Mouse (Mus musculus): Measurements from ENCODE around the gene Inpp5e. TPM values are rescaled to one million over a fixed set of nuclear protein-coding genes. Genes with fewer than 3 reads are reported as not detected.

Gene Inpp5e
- polyA plus RNA-seq, 1 experiment from 2014 or later, result 31.3 TPM

DNA sequence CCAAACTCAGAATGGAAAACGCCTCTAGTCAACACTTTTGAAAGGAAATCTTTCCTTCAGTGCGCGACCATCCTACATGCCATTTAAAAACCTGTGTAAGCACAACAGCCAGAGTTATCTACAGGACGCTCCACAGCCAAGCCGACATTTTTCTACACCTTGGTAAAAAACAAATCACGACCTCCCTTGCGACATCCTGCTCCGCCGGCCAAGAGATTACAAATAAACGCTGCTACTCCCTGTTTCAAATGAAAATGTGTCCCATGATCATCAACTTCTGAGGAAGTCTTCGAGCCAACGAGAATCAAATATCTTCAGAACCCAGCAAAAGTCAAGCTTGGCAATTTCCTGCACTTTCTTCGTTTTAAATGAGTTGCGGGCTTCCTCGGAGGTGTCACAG is 35.4 kb upstream of the Inpp5e start:
- peak overlapping the region; percentile 88 for H3K4me3 ChIP-seq (ENCODE audit: low read depth, low read length)
- H3K9ac ChIP-seq (ENCODE audit: low read length), result peak overlapping the region; percentile 81
- H3K27ac ChIP-seq (ENCODE audit: low read depth, low read length), result no peak overlapping the region; the same call in 1 of the 2 replicates
- H3K4me1 ChIP-seq (replicated peaks; ENCODE audit: control insufficient read depth, insufficient read depth, low read length), result peaks cover 13% of the 10 kb centered on the region; the same call in 1 of the 2 replicates
- WGBS, result 5% methylated on average over 15 of the region's 15 CpGs
- H3K9me3 ChIP-seq (ENCODE audit: control insufficient read depth, low read length), result no peaks in the 10 kb centered on the region
- ATAC-seq (replicated peaks; ENCODE audit: low FRiP score), result no peak
- H3K27me3 ChIP-seq (ENCODE audit: control insufficient read depth, insufficient read depth, low read length), result no peaks in the 10 kb centered on the region
- H3K4me2 ChIP-seq (ENCODE audit: low read depth, low read length, severe bottlenecking), result peak overlapping the region; percentile 84
- no peak for DNase-seq (ENCODE audit: low spot score)
- peaks cover 4% of the 10 kb centered on the region; the same call in 1 of the 2 replicates for H3K36me3 ChIP-seq (ENCODE audit: control insufficient read depth, insufficient read depth, low read length)

DNA sequence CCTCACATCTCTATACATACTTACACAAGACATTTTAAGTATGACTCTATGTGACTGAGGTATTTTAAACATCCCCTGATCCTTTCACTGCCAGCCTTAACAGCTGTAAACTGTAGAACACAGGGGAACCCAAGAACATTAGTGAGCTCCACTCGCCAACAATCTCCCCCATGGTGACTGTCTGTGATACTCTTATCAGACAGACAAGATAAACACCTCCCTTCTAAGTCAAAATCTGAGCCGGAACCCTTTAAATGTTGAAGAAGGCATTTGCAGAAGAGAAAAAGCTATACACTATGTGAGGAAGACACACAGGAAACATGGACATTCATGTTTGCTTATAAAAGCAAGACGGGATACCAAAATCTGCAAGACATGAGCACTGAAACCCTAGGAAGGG is 34.9 kb upstream of the Inpp5e start:
- ATAC-seq (replicated peaks; ENCODE audit: low FRiP score), result no peak
- WGBS, result 68% methylated on average over 3 of the region's 3 CpGs
- H3K36me3 ChIP-seq (ENCODE audit: control insufficient read depth, insufficient read depth, low read length), result peaks cover 4% of the 10 kb centered on the region; the same call in 1 of the 2 replicates

DNA sequence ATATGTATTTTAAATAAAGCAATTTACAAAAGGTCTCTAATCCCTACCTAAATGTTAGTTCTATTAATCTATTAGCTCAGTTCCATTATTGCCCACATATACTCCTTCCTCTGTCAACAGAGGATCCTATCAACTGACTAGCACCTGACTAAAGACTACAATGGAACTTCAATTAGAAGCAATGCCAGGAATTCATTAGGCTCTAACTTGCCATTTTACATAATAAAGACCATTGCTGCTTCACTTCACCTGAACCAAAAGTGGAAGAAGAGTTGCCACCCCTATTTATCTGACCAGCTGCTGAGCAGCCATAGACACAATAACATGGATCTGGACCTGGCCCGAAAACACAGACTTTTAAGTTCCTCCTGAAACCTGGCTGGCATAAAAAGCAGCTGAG is 33.8 kb upstream of the Inpp5e start:
- H3K4me3 ChIP-seq (ENCODE audit: low read depth, low read length), result no peak overlapping the region
- H3K27me3 ChIP-seq (ENCODE audit: control insufficient read depth, insufficient read depth, low read length), result no peaks in the 10 kb centered on the region
- H3K27ac ChIP-seq (ENCODE audit: low read depth, low read length), result no peak overlapping the region
- 59% methylated on average over 1 of the region's 1 CpGs for WGBS
- ATAC-seq (replicated peaks; ENCODE audit: low FRiP score), result no peak
- H3K36me3 ChIP-seq (ENCODE audit: control insufficient read depth, insufficient read depth, low read length), result peaks cover 4% of the 10 kb centered on the region; the same call in 1 of the 2 replicates
- no peak overlapping the region for H3K4me2 ChIP-seq (ENCODE audit: low read depth, low read length, severe bottlenecking)
- H3K9ac ChIP-seq (ENCODE audit: low read length), result no peak overlapping the region
- peaks cover 13% of the 10 kb centered on the region; the same call in 1 of the 2 replicates for H3K4me1 ChIP-seq (replicated peaks; ENCODE audit: control insufficient read depth, insufficient read depth, low read length)
- no peak for DNase-seq (ENCODE audit: low spot score)
- H3K9me3 ChIP-seq (ENCODE audit: control insufficient read depth, low read length), result no peaks in the 10 kb centered on the region

More for the DNA sequence above, 34.9 kb upstream of the Inpp5e start:
- Histone ChIP-seq H3K9ac (ENCODE audit: low read length) (peak overlapping the region; percentile 81), H3K27me3 (ENCODE audit: control insufficient read depth, insufficient read depth, low read length) (no peaks in the 10 kb centered on the region), H3K4me3 (ENCODE audit: low read depth, low read length) (peak overlapping the region; percentile 88), H3K27ac (ENCODE audit: low read depth, low read length) (no peak overlapping the region), H3K9me3 (ENCODE audit: control insufficient read depth, low read length) (no peaks in the 10 kb centered on the region), H3K4me2 (ENCODE audit: low read depth, low read length, severe bottlenecking) (peak overlapping the region; percentile 84), H3K4me1 (replicated peaks; ENCODE audit: control insufficient read depth, insufficient read depth, low read length) (peaks cover 13% of the 10 kb centered on the region; the same call in 1 of the 2 replicates)
- DNase-seq (ENCODE audit: low spot score), result no peak

DNA sequence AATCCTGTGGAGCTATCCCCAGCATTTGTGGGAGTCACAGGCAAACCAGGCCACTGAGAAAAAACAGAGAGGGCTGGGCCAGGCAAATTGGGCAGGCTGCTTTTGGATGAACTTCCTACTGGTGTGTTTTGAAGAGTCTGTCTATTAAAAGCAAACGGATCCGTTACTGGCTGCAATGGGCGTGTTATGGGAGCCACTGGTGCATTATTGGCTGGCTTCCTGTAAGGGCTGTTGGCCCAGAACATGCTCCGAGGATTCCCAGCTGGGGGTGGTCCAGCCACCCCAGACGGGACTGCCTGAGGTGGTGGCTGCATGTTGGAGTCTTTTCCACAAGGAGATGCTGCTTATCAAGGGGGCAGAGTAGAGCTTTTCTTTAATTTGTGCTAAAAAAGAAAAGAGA is 32.7 kb upstream of the Inpp5e start:
- Histone ChIP-seq H3K36me3 (ENCODE audit: control insufficient read depth, insufficient read depth, low read length) (peaks cover 4% of the 10 kb centered on the region; the same call in 1 of the 2 replicates), H3K4me2 (ENCODE audit: low read depth, low read length, severe bottlenecking) (no peak overlapping the region), H3K9me3 (ENCODE audit: control insufficient read depth, low read length) (no peaks in the 10 kb centered on the region), H3K9ac (ENCODE audit: low read length) (no peak overlapping the region), H3K4me1 (replicated peaks; ENCODE audit: control insufficient read depth, insufficient read depth, low read length) (peaks cover 9% of the 10 kb centered on the region; the same call in 1 of the 2 replicates), H3K27ac (ENCODE audit: low read depth, low read length) (no peak overlapping the region), H3K4me3 (ENCODE audit: low read depth, low read length) (no peak overlapping the region), H3K27me3 (ENCODE audit: control insufficient read depth, insufficient read depth, low read length) (no peaks in the 10 kb centered on the region)
- no peak for ATAC-seq (replicated peaks; ENCODE audit: low FRiP score)
- DNase-seq (ENCODE audit: low spot score), result no peak
- WGBS, result 79% methylated on average over 5 of the region's 5 CpGs

DNA sequence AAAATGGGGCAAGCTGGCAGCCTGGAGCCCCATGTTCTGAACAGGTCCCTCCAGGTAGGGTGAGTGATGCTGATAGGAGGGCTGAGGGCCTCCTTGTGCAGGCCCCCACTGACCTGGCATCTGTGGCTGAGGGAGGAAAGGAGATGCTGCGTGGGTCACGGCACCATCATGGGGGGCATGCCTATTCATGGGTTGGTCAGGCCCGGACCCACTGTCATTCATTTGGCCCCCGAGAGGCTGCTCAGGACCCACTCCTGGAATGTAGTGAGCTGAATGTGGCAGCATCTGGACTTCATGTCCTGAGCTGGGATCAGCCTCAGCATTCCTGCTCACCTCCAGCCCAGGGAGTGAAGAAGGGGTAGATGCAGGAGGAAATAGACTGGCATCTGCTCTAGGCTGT is 32.3 kb upstream of the Inpp5e start:
- 96% methylated on average over 4 of the region's 4 CpGs for WGBS
- H3K36me3 ChIP-seq (ENCODE audit: control insufficient read depth, insufficient read depth, low read length), result peaks cover 4% of the 10 kb centered on the region; the same call in 1 of the 2 replicates

DNA sequence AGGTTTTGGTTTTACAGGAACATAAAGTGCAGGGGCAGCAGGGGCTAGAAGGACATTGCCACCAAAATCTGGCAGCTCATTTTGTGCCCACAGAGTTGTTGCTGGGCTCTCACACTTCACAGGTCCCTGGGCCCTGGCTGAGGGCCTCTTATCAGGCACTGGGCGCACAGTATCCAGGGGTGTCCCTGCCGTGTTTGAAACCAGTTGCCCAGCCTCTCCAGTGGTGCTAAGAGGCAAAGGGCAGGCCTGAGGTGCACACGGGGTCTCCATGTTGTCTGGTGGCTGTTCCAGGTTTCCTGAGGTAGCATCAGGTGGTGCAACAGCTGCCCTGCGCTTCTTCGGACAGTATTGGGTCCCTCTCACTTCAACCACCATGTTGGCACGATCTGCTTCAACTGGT is 30.7 kb upstream of the Inpp5e start:
- Histone ChIP-seq H3K4me3 (ENCODE audit: low read depth, low read length) (no peak overlapping the region), H3K9ac (ENCODE audit: low read length) (no peak overlapping the region), H3K4me1 (replicated peaks; ENCODE audit: control insufficient read depth, insufficient read depth, low read length) (peaks cover 7% of the 10 kb centered on the region; the same call in 1 of the 2 replicates), H3K36me3 (ENCODE audit: control insufficient read depth, insufficient read depth, low read length) (peaks cover 4% of the 10 kb centered on the region; the same call in 1 of the 2 replicates), H3K9me3 (ENCODE audit: control insufficient read depth, low read length) (no peaks in the 10 kb centered on the region), H3K27ac (ENCODE audit: low read depth, low read length) (no peak overlapping the region), H3K4me2 (ENCODE audit: low read depth, low read length, severe bottlenecking) (no peak overlapping the region), H3K27me3 (ENCODE audit: control insufficient read depth, insufficient read depth, low read length) (no peaks in the 10 kb centered on the region)
- 95% methylated on average over 6 of the region's 6 CpGs for WGBS
- ATAC-seq (replicated peaks; ENCODE audit: low FRiP score) (no peak), DNase-seq (ENCODE audit: low spot score) (no peak)

More for the DNA sequence above, 32.3 kb upstream of the Inpp5e start:
- Histone ChIP-seq H3K4me1 (replicated peaks; ENCODE audit: control insufficient read depth, insufficient read depth, low read length) (peaks cover 7% of the 10 kb centered on the region; the same call in 1 of the 2 replicates), H3K4me2 (ENCODE audit: low read depth, low read length, severe bottlenecking) (no peak overlapping the region), H3K27ac (ENCODE audit: low read depth, low read length) (no peak overlapping the region), H3K9me3 (ENCODE audit: control insufficient read depth, low read length) (no peaks in the 10 kb centered on the region), H3K9ac (ENCODE audit: low read length) (no peak overlapping the region), H3K27me3 (ENCODE audit: control insufficient read depth, insufficient read depth, low read length) (no peaks in the 10 kb centered on the region), H3K4me3 (ENCODE audit: low read depth, low read length) (no peak overlapping the region)
- DNase-seq (ENCODE audit: low spot score) (no peak), ATAC-seq (replicated peaks; ENCODE audit: low FRiP score) (no peak)

DNA sequence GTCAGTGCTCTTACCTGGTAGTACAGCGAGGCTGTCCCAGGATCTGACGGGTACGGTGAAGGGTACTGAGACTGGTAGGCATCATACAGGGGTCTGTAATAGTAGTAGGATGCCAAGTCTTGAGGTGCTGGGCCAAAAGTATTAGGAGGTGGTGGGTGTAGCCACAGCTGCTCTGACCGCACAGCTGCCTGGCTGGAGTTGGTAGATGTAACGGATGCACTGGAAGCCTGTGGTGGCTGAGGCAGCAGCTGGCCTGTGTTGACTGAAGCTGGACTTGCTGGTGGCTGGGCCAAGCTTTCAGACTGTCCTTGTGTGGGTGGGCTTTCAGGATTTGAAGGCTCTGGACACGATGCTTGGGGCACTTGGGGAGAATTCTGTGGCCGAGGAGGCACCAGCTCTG is 29.4 kb upstream of the Inpp5e start:
- DNase-seq (ENCODE audit: low spot score) (no peak), ATAC-seq (replicated peaks; ENCODE audit: low FRiP score) (no peak)
- Histone ChIP-seq H3K36me3 (ENCODE audit: control insufficient read depth, insufficient read depth, low read length) (peaks cover 4% of the 10 kb centered on the region; the same call in 1 of the 2 replicates), H3K27ac (ENCODE audit: low read depth, low read length) (no peak overlapping the region), H3K9me3 (ENCODE audit: control insufficient read depth, low read length) (no peaks in the 10 kb centered on the region), H3K4me2 (ENCODE audit: low read depth, low read length, severe bottlenecking) (no peak overlapping the region), H3K4me1 (replicated peaks; ENCODE audit: control insufficient read depth, insufficient read depth, low read length) (no peaks in the 10 kb centered on the region), H3K27me3 (ENCODE audit: control insufficient read depth, insufficient read depth, low read length) (no peaks in the 10 kb centered on the region), H3K4me3 (ENCODE audit: low read depth, low read length) (no peak overlapping the region), H3K9ac (ENCODE audit: low read length) (no peak overlapping the region)
- 93% methylated on average over 7 of the region's 7 CpGs for WGBS

DNA sequence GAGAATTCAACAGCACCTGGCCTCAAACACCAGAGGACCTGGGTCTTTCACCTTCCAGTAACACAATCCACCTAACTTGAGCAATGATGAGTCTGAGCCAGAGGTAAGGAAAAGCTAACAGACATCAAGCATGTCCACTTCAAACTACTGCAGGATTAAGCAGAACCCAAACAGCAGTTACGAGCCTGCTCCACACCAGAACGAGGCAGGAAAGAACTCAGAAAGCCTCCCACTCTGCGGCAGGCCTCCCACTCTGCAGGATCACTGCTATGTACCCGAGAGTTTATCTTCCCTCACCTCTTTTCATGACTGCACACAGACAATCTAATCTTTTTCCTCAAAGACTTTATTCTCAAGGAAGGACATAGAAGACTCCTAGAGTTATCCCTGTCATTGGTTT is 28.2 kb upstream of the Inpp5e start:
- Histone ChIP-seq H3K9ac (ENCODE audit: low read length) (no peak overlapping the region), H3K4me2 (ENCODE audit: low read depth, low read length, severe bottlenecking) (no peak overlapping the region), H3K4me3 (ENCODE audit: low read depth, low read length) (no peak overlapping the region), H3K27me3 (ENCODE audit: control insufficient read depth, insufficient read depth, low read length) (no peaks in the 10 kb centered on the region), H3K9me3 (ENCODE audit: control insufficient read depth, low read length) (no peaks in the 10 kb centered on the region), H3K4me1 (replicated peaks; ENCODE audit: control insufficient read depth, insufficient read depth, low read length) (no peaks in the 10 kb centered on the region), H3K27ac (ENCODE audit: low read depth, low read length) (no peak overlapping the region), H3K36me3 (ENCODE audit: control insufficient read depth, insufficient read depth, low read length) (peaks cover 9% of the 10 kb centered on the region; the same call in 1 of the 2 replicates)
- DNase-seq (ENCODE audit: low spot score), result no peak
- WGBS, result 84% methylated on average over 4 of the region's 4 CpGs
- no peak for ATAC-seq (replicated peaks; ENCODE audit: low FRiP score)

All from forebrain, embryonic 11.5 days (tissue).